Mouse (Mus musculus) forebrain, postnatal 0 days (tissue): ENCODE data around the gene Pcnx4. TPM values are rescaled to one million over a fixed set of nuclear protein-coding genes. Genes with fewer than 3 reads are reported as not detected.

Experiments
- ATAC-seq: fragments of 200-750 bp; cut with Nextera tagmentation; 2 replicates; pipeline ENCODE4 v1.8.0; 2017; ENCODE audit warnings: mild to moderate bottlenecking, moderate library complexity
- DNase-seq: peaks from one replicate; pipeline ENCODE4 v3.0.0-alpha.2; 2015
- H3K27ac ChIP-seq: fragments of 300-500 bp; sonication (generic); 2 replicates; pipeline ENCODE4 v1.5.1; 2014; ENCODE audit warnings: low read depth, mild to moderate bottlenecking, antibody characterized with exemption, low read length, moderate library complexity, mixed read lengths
- H3K27me3 ChIP-seq: fragments of 300-500 bp; sonication (generic); 2 replicates; pipeline ENCODE4 v1.6.1; 2014; ENCODE audit warnings: mild to moderate bottlenecking, low read length, mixed read lengths; ENCODE audit not compliant: insufficient read depth
- H3K36me3 ChIP-seq: fragments of 300-500 bp; sonication (generic); 2 replicates; pipeline ENCODE4 v1.6.1; 2014; ENCODE audit warnings: mild to moderate bottlenecking, moderate library complexity; ENCODE audit not compliant: insufficient read depth
- H3K4me1 ChIP-seq: fragments of 300-500 bp; sonication (generic); 2 replicates; pipeline ENCODE4 v1.6.1; 2014; ENCODE audit warnings: antibody characterized with exemption; ENCODE audit not compliant: insufficient read depth
- H3K4me2 ChIP-seq: fragments of 300-500 bp; sonication (generic); 2 replicates; pipeline ENCODE4 v1.6.1; 2014; ENCODE audit warnings: low read depth, mild to moderate bottlenecking, moderate library complexity
- H3K4me3 ChIP-seq: fragments of 300-500 bp; sonication (generic); 2 replicates; pipeline ENCODE4 v1.5.1; 2014; ENCODE audit warnings: low read depth, low read length, mixed read lengths
- H3K9ac ChIP-seq: fragments of 300-500 bp; sonication (generic); 2 replicates; pipeline ENCODE4 v1.6.1; 2014; ENCODE audit warnings: mild to moderate bottlenecking
- H3K9me3 ChIP-seq: fragments of 300-500 bp; sonication (generic); 2 replicates; pipeline ENCODE4 v1.6.1; 2016; ENCODE audit warnings: low read length
- CTCF ChIP-seq: sonication (generic); IDR thresholded peaks from 2 replicates; pipeline ENCODE4 v1.5.1; 2016; ENCODE audit warnings: antibody characterized with exemption, control low read depth, low read depth
- whole genome bisulfite sequencing: fragments of 180-500 bp; shearing (Covaris S2); extraction: QIAGEN DNeasy Blood & Tissue Kit; methylation state at CpG from one replicate; pipeline ENCODE4 v1.1.7; 2014; 5-methylcytosine and 5-hydroxymethylcytosine counted together
- polyA plus RNA-seq: library from polyadenylated mRNA; unstranded; fragments of >200 nt; fragmentation: Nextera tagmentation; extraction: Ambion mirVana; gene quantifications from 2 replicates; pipeline ENCODE4 v1.2.1, GENCODE M21; 2015
- total RNA-seq: library from RNA; depleted of rRNA; stranded (reverse); fragments of >200 nt; gene quantifications from 2 replicates; pipeline ENCODE4 v1.2.3, GENCODE M21; 2014

The Pcnx4 gene
- total and polyA plus RNA-seq, 2 experiments from 2014 or later, result 21.4 to 24.4 TPM

DNA sequence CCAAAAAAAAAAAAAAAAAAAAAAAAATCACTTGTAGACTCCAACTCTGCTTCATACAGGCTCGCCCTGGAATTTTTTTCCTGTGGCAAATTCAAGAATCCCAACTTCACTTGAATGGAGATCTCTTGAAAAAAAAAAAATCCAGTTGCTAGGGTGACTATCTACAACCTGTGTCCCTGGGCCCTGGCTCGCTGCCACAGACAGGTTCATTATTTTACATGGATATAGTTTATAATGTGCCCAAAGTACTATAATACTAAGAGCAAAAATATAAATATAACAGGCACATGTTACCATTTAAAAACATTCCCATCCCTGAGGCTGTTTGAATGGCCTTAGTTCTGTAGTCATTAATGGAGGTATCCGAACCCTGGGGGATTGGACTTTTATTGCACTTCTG, 584 bp upstream of the Pcnx4 start:
- no peak overlapping the region for H3K27ac ChIP-seq
- WGBS, result 43% methylated on average over 3 of the region's 3 CpGs

DNA sequence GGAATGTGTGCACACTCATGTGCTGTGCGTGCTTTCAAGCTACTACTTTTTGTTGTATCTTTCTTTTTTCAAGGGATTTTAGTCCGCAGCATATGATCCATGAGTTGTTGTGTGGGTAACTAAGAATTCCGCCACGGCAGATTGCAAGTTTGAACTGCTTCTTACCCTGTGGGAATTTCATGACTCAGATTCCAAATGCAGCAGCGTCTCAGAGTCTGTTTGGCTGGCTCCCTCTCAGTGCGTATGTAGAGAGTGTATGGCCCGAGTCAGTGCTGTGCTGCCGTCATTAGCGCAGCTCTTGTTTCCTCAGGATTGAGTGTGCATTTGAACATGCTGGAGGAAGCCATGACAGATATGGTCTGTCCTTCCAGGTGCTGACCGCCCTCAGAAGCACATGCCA, 2.4 kb downstream of the Pcnx4 start:
- TF ChIP-seq CTCF, result no peak
- no peak for ATAC-seq
- no peak for DNase-seq
- Histone ChIP-seq H3K4me1 (no peaks in the 10 kb centered on the region), H3K27ac (no peak overlapping the region), H3K36me3 (peaks cover 7% of the 10 kb centered on the region; the same call in 1 of the 2 replicates), H3K9ac (no peak overlapping the region), H3K27me3 (no peaks in the 10 kb centered on the region), H3K9me3 (no peaks in the 10 kb centered on the region), H3K4me3 (no peak overlapping the region), H3K4me2 (no peak overlapping the region)
- 89% methylated on average over 10 of the region's 10 CpGs for WGBS

More for the DNA sequence above, 584 bp upstream of the Pcnx4 start:
- H3K4me1 ChIP-seq, result no peaks in the 10 kb centered on the region
- no peaks in the 10 kb centered on the region for H3K9me3 ChIP-seq
- ATAC-seq (no peak), DNase-seq (no peak)
- peak overlapping the region; percentile 67 for H3K4me2 ChIP-seq
- peak overlapping the region; percentile 63 for H3K4me3 ChIP-seq
- no peaks in the 10 kb centered on the region for H3K27me3 ChIP-seq
- H3K36me3 ChIP-seq, result no peaks in the 10 kb centered on the region
- peak overlapping the region; percentile 63; the same call in 1 of the 2 replicates for H3K9ac ChIP-seq
- no peak for TF ChIP-seq CTCF

DNA sequence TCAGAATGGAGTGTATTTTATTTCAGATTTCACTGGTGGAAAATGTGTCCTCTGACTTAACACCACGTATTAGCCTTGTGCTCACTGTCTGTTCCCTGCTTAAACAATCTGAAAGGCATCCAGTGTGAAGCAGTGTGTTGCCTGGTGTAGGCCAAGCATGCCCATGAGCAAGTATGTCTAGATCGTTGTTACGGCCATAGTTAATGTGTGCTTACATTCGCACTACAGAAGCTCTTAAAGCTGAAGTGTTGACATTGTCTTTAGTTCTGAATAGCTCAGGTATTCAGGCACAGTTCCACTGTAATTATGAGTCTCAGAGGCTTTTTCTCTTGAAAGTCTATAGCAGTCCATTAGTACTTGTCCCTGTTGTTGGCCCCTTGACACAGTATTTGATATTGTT, 18.2 kb downstream of the Pcnx4 start:
- Histone ChIP-seq H3K4me1 (no peaks in the 10 kb centered on the region), H3K9ac (no peak overlapping the region), H3K27me3 (no peaks in the 10 kb centered on the region), H3K4me3 (no peak overlapping the region), H3K27ac (no peak overlapping the region), H3K9me3 (no peaks in the 10 kb centered on the region), H3K36me3 (peaks cover 11% of the 10 kb centered on the region), H3K4me2 (no peak overlapping the region)
- DNase-seq, result no peak
- no peak for ATAC-seq
- 43% methylated on average over 4 of the region's 4 CpGs for WGBS
- TF ChIP-seq CTCF, result no peak

DNA sequence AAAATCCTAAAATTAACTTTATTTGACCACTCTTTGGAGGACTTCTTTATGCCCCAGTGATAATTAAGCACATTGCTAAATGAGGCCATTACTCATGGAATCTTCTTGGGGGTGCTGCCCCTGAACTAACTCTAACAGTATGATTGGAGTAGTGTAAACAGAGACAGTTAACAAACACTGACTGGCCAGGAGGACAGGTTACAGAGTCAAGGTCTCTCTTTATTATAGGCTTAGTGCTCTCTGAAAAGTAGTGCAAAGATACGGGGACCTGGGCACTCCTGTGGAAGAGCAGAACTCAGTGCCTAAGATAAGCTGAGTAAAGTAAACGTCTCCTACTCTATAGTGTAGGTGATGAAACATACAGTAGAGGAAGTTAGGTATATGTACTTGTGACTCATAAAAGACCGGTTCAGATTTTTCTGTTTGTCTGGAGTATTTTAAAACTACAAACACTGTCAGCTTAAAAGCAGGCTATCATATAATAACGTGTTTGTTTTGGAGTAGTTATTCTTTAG, 28.2 kb downstream of the Pcnx4 start:
- Histone ChIP-seq H3K9ac (no peak overlapping the region), H3K27me3 (no peaks in the 10 kb centered on the region), H3K4me1 (no peaks in the 10 kb centered on the region), H3K9me3 (no peaks in the 10 kb centered on the region), H3K36me3 (peaks cover 4% of the 10 kb centered on the region; the same call in 1 of the 2 replicates), H3K4me3 (no peak overlapping the region), H3K4me2 (no peak overlapping the region), H3K27ac (no peak overlapping the region)
- WGBS, result 93% methylated on average over 4 of the region's 4 CpGs
- TF ChIP-seq CTCF, result no peak
- ATAC-seq, result no peak
- no peak for DNase-seq

DNA sequence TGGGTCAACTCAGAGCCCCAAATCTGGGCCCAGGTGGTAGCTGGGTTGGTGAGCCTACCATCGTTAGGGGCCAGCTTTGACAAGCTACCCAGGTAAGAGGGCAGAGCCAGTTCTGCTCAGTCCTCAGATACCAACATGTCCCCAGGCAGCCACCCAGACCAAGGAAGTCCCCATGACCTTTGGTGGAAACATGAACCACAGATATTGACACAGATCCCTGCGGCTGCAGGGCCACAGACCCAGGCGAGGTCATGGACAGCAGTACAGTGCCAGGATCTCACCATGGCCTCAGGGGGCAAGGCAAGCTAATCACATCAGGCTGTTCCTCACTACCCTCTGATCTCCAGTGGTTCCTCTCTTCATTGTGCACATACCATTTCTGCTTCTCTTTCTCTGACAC, 45.8 kb downstream of the Pcnx4 start:
- Histone ChIP-seq H3K9me3 (no peaks in the 10 kb centered on the region), H3K4me1 (no peaks in the 10 kb centered on the region), H3K27ac (no peak overlapping the region), H3K4me3 (no peak overlapping the region), H3K4me2 (no peak overlapping the region), H3K27me3 (no peaks in the 10 kb centered on the region), H3K36me3 (peaks cover 6% of the 10 kb centered on the region; the same call in 1 of the 2 replicates), H3K9ac (no peak overlapping the region)
- WGBS, result 93% methylated on average over 3 of the region's 3 CpGs
- DNase-seq (no peak), ATAC-seq (no peak)
- no peak for TF ChIP-seq CTCF

DNA sequence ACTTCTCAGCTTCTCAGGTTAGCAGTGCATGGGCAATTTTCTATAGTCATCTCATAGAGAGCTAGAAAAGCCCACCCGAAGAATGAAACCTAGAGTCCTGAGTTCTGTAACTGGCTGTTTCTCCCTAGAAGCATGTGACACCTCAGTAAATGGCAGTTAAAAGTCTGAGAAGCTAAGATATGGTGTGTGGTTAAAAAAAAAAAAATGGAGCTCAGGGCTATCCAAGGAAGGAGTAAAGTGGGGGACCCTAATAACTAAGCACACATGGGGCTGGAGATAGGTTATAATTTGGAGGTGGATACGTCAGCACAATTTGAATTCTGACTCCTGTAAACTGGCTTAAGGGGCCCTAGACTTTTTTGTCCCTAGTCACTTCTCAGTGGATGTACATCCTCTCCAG, 46.9 kb downstream of the Pcnx4 start:
- no peak for ATAC-seq
- Histone ChIP-seq H3K4me3 (no peak overlapping the region), H3K9ac (no peak overlapping the region), H3K4me1 (no peaks in the 10 kb centered on the region), H3K9me3 (no peaks in the 10 kb centered on the region), H3K27ac (no peak overlapping the region), H3K27me3 (no peaks in the 10 kb centered on the region), H3K36me3 (peaks cover 6% of the 10 kb centered on the region; the same call in 1 of the 2 replicates), H3K4me2 (no peak overlapping the region)
- 92% methylated on average over 2 of the region's 2 CpGs for WGBS
- DNase-seq, result no peak
- TF ChIP-seq CTCF, result no peak

DNA sequence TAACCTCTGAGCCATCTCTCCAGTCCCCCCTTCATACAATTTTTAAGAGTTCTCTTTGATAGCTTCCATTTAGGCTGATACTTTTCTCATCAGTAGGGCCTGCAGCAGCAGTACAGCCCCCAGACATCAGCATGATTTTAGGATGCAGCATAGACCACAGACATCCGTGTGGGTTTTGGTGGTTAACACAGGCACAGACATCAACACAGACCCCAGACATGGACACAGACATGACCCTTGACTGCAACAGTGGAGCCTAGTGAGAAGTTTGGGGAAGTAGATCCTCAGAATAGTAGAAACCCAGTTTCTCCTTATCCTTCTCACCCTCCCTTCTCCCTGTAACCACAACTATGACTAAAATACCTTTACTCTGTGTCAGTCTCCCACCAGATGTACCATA, 49.2 kb downstream of the Pcnx4 start:
- no peaks in the 10 kb centered on the region for H3K4me1 ChIP-seq
- no peak for ATAC-seq
- WGBS, result 90% methylated on average over 1 of the region's 1 CpGs
- no peak overlapping the region for H3K9ac ChIP-seq
- H3K4me2 ChIP-seq, result no peak overlapping the region
- H3K4me3 ChIP-seq, result no peak overlapping the region
- no peaks in the 10 kb centered on the region for H3K9me3 ChIP-seq
- H3K27ac ChIP-seq, result no peak overlapping the region
- DNase-seq, result no peak
- no peak for TF ChIP-seq CTCF
- no peaks in the 10 kb centered on the region for H3K27me3 ChIP-seq
- peaks cover 3% of the 10 kb centered on the region; the same call in 1 of the 2 replicates for H3K36me3 ChIP-seq
